Mouse (Mus musculus) lung, postnatal 36 days (tissue): ENCODE measurements at regions not wholly inside any gene's neighbourhood (a gene's known extent, or its start where the extent isn't known, plus 50 kb on each side); places are given as distances from the start of the nearest gene placed in this dataset.

Experiments
- DNase-seq: peaks from one replicate; pipeline ENCODE4 v3.0.0; 2022; ENCODE audit warnings: mixed read lengths

- DNase-seq = no peak
Measured at GRCm38 (mm10) chr8:46413349-46414024, 57.4 kb upstream of the Acsl1 start.

- DNase-seq = peak; percentile 8
Measured at GRCm38 (mm10) chr8:46414874-46415273, 56.0 kb upstream of the Acsl1 start.

- no peak for DNase-seq
Measured at GRCm38 (mm10) chr8:46419402-46419801, 51.4 kb upstream of the Acsl1 start.

- no peak for DNase-seq
Measured at GRCm38 (mm10) chr8:46420476-46420875, 50.4 kb upstream of the Acsl1 start.
